In the genomic region with DNA sequence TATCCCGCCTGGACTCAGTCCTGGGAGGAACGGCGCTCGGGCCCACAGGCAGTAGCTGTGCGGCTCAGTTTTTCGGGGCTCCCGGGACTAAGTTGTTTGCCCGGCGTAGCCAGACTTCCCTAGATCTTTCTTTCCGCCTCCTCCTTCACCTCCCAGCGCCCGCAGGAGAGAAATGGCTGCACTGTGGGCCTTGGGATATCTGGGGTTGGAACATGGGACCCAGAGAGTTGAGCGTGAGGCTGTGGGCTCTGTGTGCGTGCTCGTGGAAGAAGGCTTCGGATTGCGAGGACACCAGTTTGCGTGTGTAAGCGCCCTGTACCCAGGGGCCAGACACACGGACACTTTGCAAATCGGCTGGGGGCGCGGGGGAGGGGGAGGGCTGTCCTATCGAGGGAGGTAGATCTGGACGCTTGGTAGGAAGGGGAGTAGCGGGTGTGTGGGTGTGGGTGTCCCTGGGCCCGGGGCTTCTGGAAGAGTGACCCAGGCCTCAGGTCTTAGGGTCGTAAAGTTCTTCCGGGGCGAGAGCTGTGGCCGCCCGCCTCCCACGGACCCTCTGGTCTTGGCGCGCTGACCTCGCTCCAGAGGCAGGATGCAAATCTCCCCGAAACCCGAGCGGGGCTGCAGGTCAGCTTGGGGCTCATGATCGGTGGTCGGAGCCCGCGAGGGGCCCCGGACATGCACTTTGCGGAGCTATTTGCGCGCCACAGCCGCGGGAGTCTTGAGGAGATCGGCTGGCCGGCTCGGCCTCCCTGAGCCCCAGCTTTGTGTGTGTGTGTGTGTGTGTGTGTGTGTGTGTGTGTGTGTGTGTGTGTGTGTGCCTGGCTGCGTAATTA, we compare ENCODE assay signal across 10 mouse cellular contexts. TPM values are rescaled to one million over a fixed set of nuclear protein-coding genes. Genes with fewer than 3 reads are reported as not detected.
DNase-seq lines count a peak whose midpoint lies in the region; ATAC-seq and TF ChIP-seq lines count a peak whose summit lies in the region.
"Had no signal": no experiment of that assay in that cellular context is flagged by ENCODE, and none has a peak within 500 bp of the region (broad histone marks: within the 10 kb centered on the region; RNA-seq: fewer than 3 reads in every experiment).

No protein-coding gene starts in this region.

- TF ChIP-seq POLR2A in brain, embryonic 14.5 days (IDR thresholded peaks at IDR 0.05; ENCODE audit: borderline replicate concordance, extremely low read depth, insufficient read depth, insufficient read length, poor library complexity, severe bottlenecking) = no peak

- H3K4me1 ChIP-seq in heart, embryonic 15.5 days (replicated peaks) = peaks cover 25% of the 10 kb centered on the region
- H3K4me1 ChIP-seq in hindbrain, embryonic 13.5 days (replicated peaks) = peaks cover 30% of the 10 kb centered on the region
- peaks cover 49% of the 10 kb centered on the region for H3K4me1 ChIP-seq in midbrain, embryonic 13.5 days (replicated peaks)

- no peaks in the 10 kb centered on the region for H3K36me3 ChIP-seq in heart, embryonic 15.5 days
- no peaks in the 10 kb centered on the region for H3K36me3 ChIP-seq in hindbrain, embryonic 13.5 days
- peaks cover 9% of the 10 kb centered on the region for H3K36me3 ChIP-seq in midbrain, embryonic 13.5 days

- H3K27me3 ChIP-seq in heart, embryonic 15.5 days = peaks cover 97% of the 10 kb centered on the region
- H3K27me3 ChIP-seq in hindbrain, embryonic 13.5 days = peaks cover 96% of the 10 kb centered on the region
- H3K27me3 ChIP-seq in midbrain, embryonic 13.5 days = peaks cover 90% of the 10 kb centered on the region
- H3K27me3 ChIP-seq: CH12.LX had no signal

- H3K9ac ChIP-seq in heart, embryonic 15.5 days = no peak overlapping the region
- peak overlapping the region; percentile 40 for H3K9ac ChIP-seq in hindbrain, embryonic 13.5 days
- peak overlapping the region; percentile 88 for H3K9ac ChIP-seq in midbrain, embryonic 13.5 days (replicated peaks)

- no peak overlapping the region for H3K27ac ChIP-seq in heart, embryonic 15.5 days
- H3K27ac ChIP-seq in hindbrain, embryonic 13.5 days = peak overlapping the region; percentile 75
- H3K27ac ChIP-seq in midbrain, embryonic 13.5 days = peak overlapping the region; percentile 96

- WGBS in heart, embryonic 15.5 days = 2% methylated on average over 53 of the region's 53 CpGs
- WGBS in hindbrain, embryonic 13.5 days = under 1% methylated on average over 53 of the region's 53 CpGs
- WGBS in midbrain, embryonic 13.5 days = under 1% methylated on average over 53 of the region's 53 CpGs

- H3K9me3 ChIP-seq in heart, embryonic 15.5 days (replicated peaks) = no peaks in the 10 kb centered on the region
- H3K9me3 ChIP-seq in hindbrain, embryonic 13.5 days = no peaks in the 10 kb centered on the region
- no peaks in the 10 kb centered on the region for H3K9me3 ChIP-seq in midbrain, embryonic 13.5 days

- peak overlapping the region; percentile 50 for H3K4me2 ChIP-seq in heart, embryonic 15.5 days
- H3K4me2 ChIP-seq in hindbrain, embryonic 13.5 days = peak overlapping the region; percentile 57
- peak overlapping the region; percentile 68 for H3K4me2 ChIP-seq in midbrain, embryonic 13.5 days (replicated peaks)

- ATAC-seq in heart, embryonic 15.5 days (replicated peaks; ENCODE audit: insufficient number of reproducible peaks, insufficient read depth, low FRiP score, low read depth) = no peak
- no peak for ATAC-seq in hindbrain, embryonic 13.5 days (ENCODE audit: low FRiP score)
- no peak for ATAC-seq in midbrain, embryonic 13.5 days
- no peak for ATAC-seq in inflammation-experienced regulatory T-cells, adult 6 months

- TF ChIP-seq CTCF in brain, embryonic 14.5 days (IDR thresholded peaks at IDR 0.05; ENCODE audit: borderline replicate concordance, extremely low read depth, insufficient read depth, insufficient read length) = no peak

- peak overlapping the region; percentile 31 for H3K4me3 ChIP-seq in heart, embryonic 15.5 days
- H3K4me3 ChIP-seq in hindbrain, embryonic 13.5 days = peak overlapping the region; percentile 44
- H3K4me3 ChIP-seq in midbrain, embryonic 13.5 days (replicated peaks) = peak overlapping the region; percentile 63

- no peak for DNase-seq in heart, adult 18-20 months
- peak; percentile 73 for DNase-seq in brain, embryonic 14.5 days (ENCODE audit: low read depth)
- DNase-seq in cerebellum, postnatal 36 days = no peak
- no peak for DNase-seq in thymus, postnatal 10 days (ENCODE audit: low spot score in 2 of 2)
- DNase-seq: lung, postnatal 10 days had no signal

RNA-seq across cellular contexts. Expression of gene Lhx2, which starts 17.6 kb away (rescaled TPM):
- 0.05 TPM in 1 of 2 replicates, not detected in the other for polyA plus RNA-seq in heart, embryonic 15.5 days (2015; fragmentation: Nextera tagmentation; extraction: Ambion mirVana)
- total RNA-seq in heart, adult 18-20 months (2021) = not detected
- polyA plus RNA-seq in brain, embryonic 14.5 days (2012; rRNA removed) = 160 and 273 TPM in 2 replicates
- 22.1 and 23.6 TPM in 2 replicates for polyA plus RNA-seq in hindbrain, embryonic 13.5 days (2015; fragmentation: Nextera tagmentation; extraction: Ambion mirVana)
- polyA plus RNA-seq in midbrain, embryonic 13.5 days (2015; fragmentation: Nextera tagmentation; extraction: Ambion mirVana) = 89.3 and 97.3 TPM in 2 replicates
- polyA plus RNA-seq in inflammation-experienced regulatory T-cells, adult 6 months (2017; shearing (Covaris generic)) = under 1 TPM in 1 of 3 experiments, not detected in 2; 0.13 TPM

Comparison
In these comparisons a context has a peak if more than half of its experiments do, and no peak if none do; other contexts are left out.
1. RNA of gene Lhx2, which starts 17.6 kb away (polyA plus RNA-seq): 160 to 273 TPM in brain, embryonic 14.5 days, 89.3 to 97.3 TPM in midbrain, embryonic 13.5 days and 22.1 to 23.6 TPM in hindbrain, embryonic 13.5 days; 0.05 TPM in heart, embryonic 15.5 days and 0.13 TPM in inflammation-experienced regulatory T-cells, adult 6 months; every median in the first group is over 10 times any median in the second.
2. Peak in every context shown above with its lines, with median percentiles within 50 percentile points of each other: H3K4me2 ChIP-seq and H3K4me3 ChIP-seq.